Mouse (Mus musculus) embryonic stem cell, embryonic (primary cell): ENCODE measurements at regions not wholly inside any gene's neighbourhood (a gene's known extent, or its start where the extent isn't known, plus 50 kb on each side); places are given as distances from the start of the nearest gene placed in this dataset.

Source experiments
- CTCF ChIA-PET, 4 experiments: fragments of 300-600 bp in 2 of 4; fragments of 350-600 bp in 2 of 4; sonication (Branson Sonifier 250); formaldehyde crosslinking; loops; one replicate each; lab custom pipeline; 2022; ENCODE audit warnings: inconsistent platforms in 2 of 4; lab: Charles Lee
- POLR2A ChIA-PET, 4 experiments: fragments of 300-600 bp in 2 of 4; fragments of 350-600 bp in 2 of 4; sonication (Branson Sonifier 250); formaldehyde crosslinking; loops; one replicate each; lab custom pipeline; 2022; ENCODE audit warnings: antibody characterized with exemption in 4 of 4, inconsistent platforms in 1 of 4; lab: Charles Lee

GRCm38 (mm10) chr4:82234443-82234842, 471.1 kb downstream of the Nfib start:
- ChIA-PET POLR2A (interaction anchor here in 1 of 4 experiments (0.7 to 1.0 kb wide), 2 partner anchors 134 to 722 kb away, joined by 3 read pairs; no protein-coding TSS in a partner anchor), CTCF (interaction anchor here in 3 of 4 experiments (0.6 to 0.7 kb wide), 6 partner anchors 239 to 884 kb away, joined by 3 to 5 read pairs (median 4); no protein-coding TSS in a partner anchor)

GRCm38 (mm10) chr4:82226197-82227119, 479.1 kb downstream of the Nfib start:
- CTCF ChIA-PET: no interaction called here
- POLR2A ChIA-PET: interaction anchor here in 2 of 4 experiments (0.6 kb wide), 2 partner anchors 60 to 150 kb away, joined by 3 to 7 read pairs; no protein-coding TSS in a partner anchor

GRCm38 (mm10) chr4:82220724-82221123, 484.8 kb downstream of the Nfib start:
- POLR2A ChIA-PET: no interaction called here
- CTCF ChIA-PET: no interaction called here

GRCm38 (mm10) chr4:82220120-82220714, 485.3 kb downstream of the Nfib start:
- CTCF ChIA-PET: no interaction called here
- POLR2A ChIA-PET: no interaction called here

GRCm38 (mm10) chr4:82218616-82219015, 486.9 kb downstream of the Nfib start:
- ChIA-PET POLR2A (no interaction called here), CTCF (interaction anchor here in 1 of 4 experiments (0.6 kb wide), 1 partner anchor 89 kb away, joined by 3 read pairs; no protein-coding TSS in a partner anchor)

GRCm38 (mm10) chr4:82207031-82207430, 498.5 kb downstream of the Nfib start:
- ChIA-PET CTCF (no interaction called here), POLR2A (no interaction called here)

GRCm38 (mm10) chr4:82200306-82200705, 505.2 kb downstream of the Nfib start:
- ChIA-PET CTCF (no interaction called here), POLR2A (no interaction called here)

GRCm38 (mm10) chr4:82199118-82199517, 506.4 kb downstream of the Nfib start:
- ChIA-PET POLR2A (no interaction called here), CTCF (no interaction called here)

- CTCF ChIA-PET: no interaction called here
- POLR2A ChIA-PET: no interaction called here
These were observed 507.9 kb downstream of the Nfib start for GRCm38 (mm10) chr4:82197611-82198010.

- CTCF ChIA-PET: no interaction called here
- POLR2A ChIA-PET: interaction anchor here in 1 of 4 experiments (0.7 kb wide), 1 partner anchor 117 kb away, joined by 4 read pairs; no protein-coding TSS in a partner anchor
These were observed 509.4 kb downstream of the Nfib start for GRCm38 (mm10) chr4:82196024-82196647.

- POLR2A ChIA-PET: interaction anchor here in 1 of 4 experiments (0.9 kb wide), 1 partner anchor 9 kb away, joined by 3 read pairs; no protein-coding TSS in a partner anchor
- CTCF ChIA-PET: interaction anchor here in 2 of 4 experiments (0.5 to 1.6 kb wide), 3 partner anchors 8 to 865 kb away, joined by 3 to 6 read pairs (median 6); no protein-coding TSS in a partner anchor
These were observed 511.6 kb downstream of the Nfib start for GRCm38 (mm10) chr4:82193905-82194304.

- ChIA-PET POLR2A (no interaction called here), CTCF (no interaction called here)
These were observed 518.7 kb downstream of the Nfib start for GRCm38 (mm10) chr4:82186892-82187291.

- POLR2A ChIA-PET: no interaction called here
These were observed 521.6 kb downstream of the Nfib start for GRCm38 (mm10) chr4:82183974-82184373.

GRCm38 (mm10) chr4:82178112-82178511, 527.4 kb downstream of the Nfib start:
- ChIA-PET CTCF (no interaction called here), POLR2A (no interaction called here)

More at GRCm38 (mm10) chr4:82183974-82184373, 521.6 kb downstream of the Nfib start:
- CTCF ChIA-PET: interaction anchor here (0.6 to 1.0 kb wide), 7 partner anchors 10 to 1272 kb away, joined by 3 to 6 read pairs (median 3); no protein-coding TSS in a partner anchor

- ChIA-PET CTCF (no interaction called here), POLR2A (no interaction called here)
These were observed 528.8 kb downstream of the Nfib start for GRCm38 (mm10) chr4:82176723-82177122.

- ChIA-PET POLR2A (no interaction called here), CTCF (interaction anchor here in 1 of 4 experiments (0.5 kb wide), 1 partner anchor 1166 kb away, joined by 3 read pairs; no protein-coding TSS in a partner anchor)
These were observed 532.0 kb downstream of the Nfib start for GRCm38 (mm10) chr4:82173461-82174085.

GRCm38 (mm10) chr4:82170930-82171329, 534.6 kb downstream of the Nfib start:
- CTCF ChIA-PET: no interaction called here
- POLR2A ChIA-PET: no interaction called here

- CTCF ChIA-PET: interaction anchor here in 1 of 4 experiments (0.6 kb wide), 1 partner anchor 978 kb away, joined by 3 read pairs; no protein-coding TSS in a partner anchor
- POLR2A ChIA-PET: no interaction called here
These were observed 537.5 kb downstream of the Nfib start for GRCm38 (mm10) chr4:82168032-82168431.

- ChIA-PET POLR2A (no interaction called here), CTCF (no interaction called here)
These were observed 538.2 kb downstream of the Nfib start for GRCm38 (mm10) chr4:82167396-82167795.
